Mouse (Mus musculus) heart, embryonic 10.5 days (tissue): ENCODE data around the gene Gal3st2b. TPM values are rescaled to one million over a fixed set of nuclear protein-coding genes. Genes with fewer than 3 reads are reported as not detected.
"Not testable (repeated sequence)": the region's sequence is repeated elsewhere in the genome, so short reads cannot be mapped to it uniquely, and the experiment has no call there.

Experiments used
- DNase-seq: peaks from one replicate; pipeline ENCODE4 v3.0.0-alpha.2; 2017; ENCODE audit warnings: low spot score
- H3K27ac ChIP-seq: fragments of 300-500 bp; sonication (generic); 2 replicates; pipeline ENCODE4 v1.5.1; 2016; ENCODE audit warnings: mild to moderate bottlenecking
- H3K27me3 ChIP-seq: fragments of 300-500 bp; sonication (generic); 2 replicates; pipeline ENCODE4 v1.6.1; 2016; ENCODE audit warnings: mild to moderate bottlenecking; ENCODE audit not compliant: poor library complexity, insufficient read depth, severe bottlenecking
- H3K36me3 ChIP-seq: fragments of 300-500 bp; sonication (generic); 2 replicates; pipeline ENCODE4 v1.6.1; 2016; ENCODE audit warnings: mild to moderate bottlenecking, moderate library complexity
- H3K4me1 ChIP-seq: fragments of 300-500 bp; sonication (generic); 2 replicates; pipeline ENCODE4 v1.6.1; 2016; ENCODE audit warnings: mild to moderate bottlenecking
- H3K4me3 ChIP-seq: fragments of 300-500 bp; sonication (generic); 2 replicates; pipeline ENCODE4 v1.5.1; 2016; ENCODE audit warnings: mild to moderate bottlenecking, moderate library complexity
- H3K9me3 ChIP-seq: fragments of 300-500 bp; sonication (generic); 2 replicates; pipeline ENCODE4 v1.6.1; 2016; ENCODE audit warnings: mild to moderate bottlenecking, moderate library complexity
- WGBS: fragments of 180-500 bp; shearing (Covaris S2); methylation state at CpG from one replicate; pipeline ENCODE4 v1.1.7; 2016; 5-methylcytosine and 5-hydroxymethylcytosine counted together
- polyA plus RNA-seq: library from polyadenylated mRNA; unstranded; fragments of >200 nt; fragmentation: Nextera tagmentation; extraction: Ambion mirVana; gene quantifications from 2 replicates; pipeline ENCODE4 v1.2.1, GENCODE M21; 2016

Gal3st2b gene
- polyA plus RNA-seq, 1 experiment from 2014 or later = not detected

DNA sequence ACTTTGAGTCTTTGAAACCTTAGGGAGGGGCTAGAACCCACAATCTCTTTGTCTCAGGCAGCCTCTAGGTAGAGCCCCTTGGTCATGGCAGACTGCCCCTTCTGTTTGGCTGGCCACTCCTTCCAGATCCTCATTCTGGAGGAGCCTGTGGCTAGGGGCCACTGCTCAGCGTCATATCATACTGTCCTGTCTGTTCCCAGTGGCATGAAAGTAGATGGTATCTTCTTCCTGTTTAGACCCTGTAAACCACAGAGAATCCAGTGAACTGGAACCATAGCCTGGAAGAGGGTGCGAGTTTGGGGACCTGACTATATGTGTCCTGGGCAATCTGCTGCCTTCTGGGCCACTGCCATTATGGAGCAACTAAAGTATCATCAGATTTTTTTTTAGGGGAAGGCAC, 73.0 kb downstream of the Gal3st2b start:
- not testable (repeated sequence) for H3K27me3 ChIP-seq, H3K4me3 ChIP-seq, H3K36me3 ChIP-seq, H3K9me3 ChIP-seq, H3K4me1 ChIP-seq, H3K27ac ChIP-seq, DNase-seq
- 74% methylated on average over 2 of the region's 2 CpGs for WGBS

DNA sequence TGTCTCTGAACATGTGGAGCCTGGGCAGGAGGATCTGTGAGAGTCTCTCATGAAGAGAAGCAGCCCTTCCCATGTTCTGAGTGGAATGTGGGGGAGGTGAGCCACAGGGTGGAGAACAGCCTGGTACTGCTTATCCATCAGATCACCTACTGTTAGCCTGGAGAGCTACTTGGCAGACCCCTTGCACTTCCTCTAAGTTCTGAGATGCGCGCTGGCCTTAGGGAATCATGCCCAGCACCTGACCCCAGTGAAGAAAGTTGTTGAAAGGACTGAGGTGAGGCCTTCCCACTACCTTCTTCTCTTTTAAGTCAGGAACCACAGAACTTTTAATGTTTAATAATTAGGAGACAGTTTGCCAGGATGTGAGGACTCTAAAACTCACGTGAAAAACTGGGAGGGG, 73.4 kb downstream of the Gal3st2b start:
- 78% methylated on average over 3 of the region's 3 CpGs for WGBS
- DNase-seq, H3K36me3 ChIP-seq, H3K27ac ChIP-seq, H3K9me3 ChIP-seq, H3K4me1 ChIP-seq, H3K27me3 ChIP-seq, H3K4me3 ChIP-seq: not testable (repeated sequence)

Other genes with a start within 250 kb of the Gal3st2b start
- 45.7 and 54.9 TPM in 2 replicates for gene Bok, start 232.7 kb upstream of the Gal3st2b start, polyA plus RNA-seq
- gene Atg4b, start 166.8 kb upstream of the Gal3st2b start, polyA plus RNA-seq = 69.3 and 78.3 TPM in 2 replicates
- gene Thap4, start 163.4 kb upstream of the Gal3st2b start, polyA plus RNA-seq = 42.9 and 56.5 TPM in 2 replicates
- 214 and 261 TPM in 2 replicates for gene Dtymk, start 116.4 kb upstream of the Gal3st2b start, polyA plus RNA-seq
- gene Ing5, start 114.3 kb upstream of the Gal3st2b start, polyA plus RNA-seq = 20.3 and 21.1 TPM in 2 replicates
- gene D2hgdh, start 93.4 kb upstream of the Gal3st2b start, polyA plus RNA-seq = 14.8 and 18.3 TPM in 2 replicates
- 0.10 TPM in 1 of 2 replicates, not detected in the other for gene Gal3st2, start 57.0 kb upstream of the Gal3st2b start, polyA plus RNA-seq
- not detected in 2 replicates for gene Gal3st2c, start 72.2 kb downstream of the Gal3st2b start, polyA plus RNA-seq
- not detected in 2 replicates for gene Neu4, start 102.1 kb downstream of the Gal3st2b start, polyA plus RNA-seq
- not detected in 2 replicates for gene Pdcd1, start 134.2 kb downstream of the Gal3st2b start, polyA plus RNA-seq